Mouse (Mus musculus): ENCODE measurements around the gene Catsper3.

The Catsper3 gene

DNA sequence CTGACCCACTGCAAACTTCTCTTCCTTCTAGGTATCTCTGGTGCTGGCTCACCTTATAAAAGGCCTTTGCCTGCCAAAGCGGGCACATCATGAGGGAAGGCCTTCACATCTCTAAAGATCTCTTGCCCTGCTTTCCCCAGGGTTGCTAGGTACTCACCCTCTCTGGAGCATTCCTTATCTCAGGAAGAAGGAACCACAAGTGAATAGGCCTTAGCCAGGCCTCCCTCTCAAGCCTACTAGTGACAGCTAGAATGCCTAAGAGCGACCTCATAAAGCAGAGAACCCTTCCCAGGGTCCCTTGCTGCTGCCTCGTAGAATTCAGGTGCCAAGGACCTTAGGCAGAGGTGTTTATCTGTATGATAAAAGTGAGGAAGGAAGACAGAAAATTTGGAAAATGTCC lies at the start of gene Catsper3:
Catsper3 (plus strand) TSS at position 301 of the 400 bp plus-strand sequence.
- no peak for DNase-seq (ENCODE audit: low read depth, low spot score)

DNA sequence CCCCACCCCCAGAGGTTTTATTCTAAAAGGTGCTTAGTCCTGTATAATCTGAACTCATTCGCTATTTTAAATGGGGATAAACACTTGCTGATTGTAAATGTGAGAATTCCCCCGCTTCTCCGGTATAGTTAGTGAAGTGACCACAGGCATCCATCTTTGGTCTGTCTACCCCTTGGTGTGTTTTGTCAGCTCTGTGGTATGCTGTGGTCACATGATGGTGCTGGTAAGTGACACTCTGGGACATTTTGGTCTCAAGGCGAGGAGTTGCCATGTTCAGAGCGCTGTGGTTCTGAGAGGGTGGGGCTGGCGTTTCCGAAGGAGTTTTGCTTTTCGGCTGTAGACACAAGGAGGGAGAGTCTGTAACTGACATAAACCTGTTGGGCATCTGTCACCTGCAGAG lies 46.5 kb upstream of the Catsper3 start:
- DNase-seq (ENCODE audit: low read depth, low spot score): no peak

DNA sequence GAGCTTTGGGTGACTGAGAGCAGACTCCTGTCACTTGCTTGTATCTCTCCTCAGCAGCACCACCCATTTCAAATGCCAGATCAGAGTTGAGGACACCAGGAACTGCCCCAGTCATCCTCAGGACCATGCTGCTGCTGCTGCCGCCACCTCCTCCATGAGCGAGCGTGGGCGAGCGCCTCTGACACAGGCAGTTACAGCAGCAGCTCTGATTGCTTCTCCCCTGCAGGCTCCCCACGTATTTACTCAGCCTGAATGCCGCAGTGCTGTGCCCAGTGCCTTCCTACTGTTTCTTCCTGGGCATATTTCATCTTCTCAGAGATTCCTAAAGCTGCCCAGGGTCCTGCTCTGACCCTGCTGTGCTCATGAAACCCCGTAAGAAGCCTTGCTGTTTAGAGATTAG lies 42.1 kb upstream of the Catsper3 start:
- DNase-seq (ENCODE audit: low read depth, low spot score): no peak

DNA sequence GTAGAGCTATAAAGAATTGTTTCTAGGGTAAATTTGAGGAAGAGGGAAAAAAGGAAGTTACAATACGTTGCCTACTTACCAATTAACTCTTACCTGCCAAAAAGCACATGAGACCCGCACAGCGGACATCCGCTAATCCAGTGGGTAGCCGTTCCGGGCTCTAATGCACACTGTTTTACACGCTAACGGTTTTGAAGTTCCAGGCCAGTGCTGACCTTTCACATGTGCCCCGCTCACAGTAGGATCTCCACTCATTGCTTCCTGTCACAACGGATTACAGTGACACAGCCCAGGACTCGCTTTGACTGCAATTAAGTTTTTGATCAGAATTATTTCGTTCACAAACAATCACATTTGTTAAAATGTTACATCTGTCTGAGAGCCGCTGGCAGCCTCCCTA lies 30.0 kb upstream of the Catsper3 start:
- no peak for DNase-seq (ENCODE audit: low read depth, low spot score)

DNA sequence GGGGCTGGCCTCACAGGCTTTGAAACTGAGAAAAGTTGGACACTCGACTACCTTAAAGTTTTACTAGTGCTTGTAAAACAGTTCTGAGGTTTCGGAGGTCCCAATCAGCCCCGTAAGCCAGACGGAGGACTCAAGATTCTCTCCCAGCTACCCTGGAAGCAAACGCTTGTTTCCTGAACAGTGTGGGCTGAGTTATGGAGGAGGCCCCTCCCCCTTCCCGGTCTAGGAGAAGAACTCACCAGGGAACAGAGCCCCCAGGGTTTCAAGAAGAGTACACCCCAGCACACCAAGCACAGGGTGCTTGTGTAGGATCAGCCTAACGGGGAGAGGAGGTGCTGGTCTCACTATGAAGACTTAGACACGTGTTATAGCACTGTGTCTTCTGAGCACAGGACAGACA lies 27.6 kb upstream of the Catsper3 start:
- DNase-seq (ENCODE audit: low read depth, low spot score): no peak

DNA sequence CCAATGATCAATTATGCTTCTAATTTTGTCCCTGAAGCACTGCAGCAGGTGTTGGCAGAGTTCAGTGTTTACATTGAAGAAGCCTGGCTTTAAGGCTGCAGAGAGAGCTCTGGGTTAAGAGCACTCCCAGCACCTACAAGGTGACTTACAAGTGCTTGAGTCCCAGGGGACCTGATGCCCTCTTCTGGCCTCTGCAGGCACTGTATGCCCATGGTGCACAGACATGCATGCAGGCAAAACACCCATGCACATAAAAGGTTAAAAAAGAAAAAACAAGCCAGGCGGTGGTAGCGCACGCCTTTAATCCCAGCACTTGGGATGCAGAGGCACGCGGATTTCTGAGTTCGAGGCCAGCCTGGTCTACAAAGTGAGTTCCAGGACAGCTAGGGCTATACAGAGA lies 26.7 kb upstream of the Catsper3 start:
- DNase-seq (ENCODE audit: low read depth, low spot score): no peak

DNA sequence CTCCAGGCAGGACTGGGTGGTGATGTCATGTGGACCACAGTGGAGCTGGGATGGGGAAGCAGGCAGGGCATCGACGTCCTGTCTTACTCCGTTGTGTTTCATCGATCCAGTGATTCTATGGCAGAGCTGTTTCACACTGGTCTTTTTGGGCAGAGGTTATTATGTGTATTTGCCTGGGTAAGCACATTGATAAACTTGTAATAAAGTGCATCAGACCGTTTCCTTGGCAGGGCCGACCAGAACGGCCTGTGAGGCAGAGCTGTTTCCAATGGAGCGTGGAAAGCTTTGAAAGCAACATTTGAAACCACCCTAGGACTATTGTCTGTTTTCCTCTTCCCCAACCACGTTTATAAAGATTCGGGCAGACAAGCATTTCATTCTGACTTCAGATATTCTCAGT lies 23.8 kb upstream of the Catsper3 start:
- no peak for DNase-seq (ENCODE audit: low read depth, low spot score)

DNA sequence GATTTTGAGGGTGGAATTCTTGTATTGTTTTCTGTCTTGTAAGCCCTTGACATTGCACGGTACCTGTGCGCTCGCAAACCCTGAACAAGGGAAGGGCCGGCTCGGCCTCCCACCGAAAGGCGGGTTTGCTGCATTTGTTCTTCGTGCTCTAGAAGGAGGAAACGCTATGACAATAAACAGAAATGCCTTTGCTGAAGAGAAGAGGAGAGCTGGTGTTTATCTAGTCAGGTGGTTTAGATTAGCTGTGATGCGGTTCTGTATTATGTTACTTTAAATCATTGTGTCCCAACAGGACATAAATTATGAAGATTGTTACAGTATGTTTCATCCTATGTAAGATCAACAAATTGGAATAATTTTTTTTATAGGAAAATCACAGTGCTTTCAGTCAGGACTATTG lies 22.9 kb upstream of the Catsper3 start:
- no peak for DNase-seq (ENCODE audit: low read depth, low spot score)

DNA sequence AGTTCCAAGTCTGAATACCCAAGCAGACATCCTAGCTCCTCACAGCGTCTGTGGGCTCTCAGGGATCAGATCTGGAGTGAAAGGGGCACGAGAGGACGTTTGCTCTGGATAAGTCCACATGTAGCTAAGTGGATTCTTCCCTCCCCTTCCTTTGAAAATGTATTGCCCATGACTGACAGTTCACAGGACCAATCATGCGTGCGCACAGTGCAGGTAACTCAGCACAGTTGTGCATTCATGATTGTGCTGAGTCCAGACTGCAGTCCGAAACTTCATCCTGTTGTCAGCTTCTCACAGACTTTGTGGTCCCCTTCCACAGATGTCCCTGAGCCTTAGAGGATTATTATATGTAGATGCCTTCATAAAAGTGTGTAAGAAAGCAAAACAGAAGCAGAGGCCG lies 10.0 kb upstream of the Catsper3 start:
- no peak for DNase-seq (ENCODE audit: low read depth, low spot score)

DNA sequence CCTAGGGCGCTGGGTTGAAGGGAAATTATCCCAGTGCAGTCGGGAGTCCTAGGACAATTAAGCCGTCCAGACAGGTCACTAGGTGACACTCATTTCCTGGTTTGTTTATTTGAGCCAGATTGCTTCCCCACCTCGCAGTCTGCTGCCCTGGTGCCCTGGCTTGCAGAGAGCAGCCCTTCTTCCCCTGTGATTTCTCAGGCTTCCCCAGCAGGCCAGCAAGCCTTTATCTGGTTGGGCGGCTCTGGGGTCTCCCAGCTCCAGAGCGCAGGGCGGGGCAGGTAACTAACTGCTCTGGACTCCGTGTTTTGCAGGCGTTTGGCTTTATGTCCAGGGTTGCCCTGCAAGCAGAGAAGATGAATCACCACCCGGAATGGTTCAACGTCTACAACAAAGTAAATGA lies 9.3 kb upstream of the Catsper3 start:
- DNase-seq (ENCODE audit: low read depth, low spot score): no peak

DNA sequence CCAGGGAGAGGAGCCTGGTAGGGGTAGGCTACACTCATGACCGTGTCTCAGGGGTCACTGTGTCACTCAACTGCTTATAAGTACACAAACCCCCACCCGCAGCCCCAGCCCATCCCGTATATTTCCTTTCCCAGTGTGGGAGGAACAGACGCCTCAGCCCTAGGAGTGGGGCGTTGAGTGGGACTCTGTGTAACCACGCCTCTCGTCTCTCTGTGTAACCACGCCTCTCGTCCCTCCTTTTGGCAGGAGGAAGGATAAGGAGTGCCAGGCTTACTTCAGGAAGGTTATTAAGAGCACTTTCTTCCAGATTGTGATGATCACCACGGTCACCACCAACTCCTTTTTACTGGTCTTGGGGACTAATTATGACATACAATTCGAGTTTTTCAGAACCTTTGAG lies 1.8 kb downstream of the Catsper3 start:
- no peak for DNase-seq (ENCODE audit: low read depth, low spot score)

DNA sequence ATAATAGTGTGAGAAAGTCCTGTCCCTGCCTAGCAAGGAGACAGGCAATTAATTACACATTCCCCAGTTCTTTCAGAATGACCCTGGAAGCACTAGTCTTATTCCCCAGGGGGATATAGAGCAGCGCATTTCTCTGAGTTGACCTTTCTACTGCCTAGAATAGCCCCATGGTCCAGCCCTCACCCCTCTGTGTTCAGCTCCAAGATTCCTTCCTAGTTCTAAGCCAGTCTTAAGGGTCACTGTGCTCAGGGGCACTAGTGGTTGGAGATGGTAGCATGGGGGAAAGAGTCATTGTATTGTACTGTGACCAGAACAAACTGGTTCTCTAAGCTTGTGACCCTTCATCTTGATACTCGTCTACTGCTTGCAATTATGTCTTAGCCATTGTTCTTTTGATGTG lies 16.9 kb downstream of the Catsper3 start:
- DNase-seq (ENCODE audit: low read depth, low spot score): no peak

DNA sequence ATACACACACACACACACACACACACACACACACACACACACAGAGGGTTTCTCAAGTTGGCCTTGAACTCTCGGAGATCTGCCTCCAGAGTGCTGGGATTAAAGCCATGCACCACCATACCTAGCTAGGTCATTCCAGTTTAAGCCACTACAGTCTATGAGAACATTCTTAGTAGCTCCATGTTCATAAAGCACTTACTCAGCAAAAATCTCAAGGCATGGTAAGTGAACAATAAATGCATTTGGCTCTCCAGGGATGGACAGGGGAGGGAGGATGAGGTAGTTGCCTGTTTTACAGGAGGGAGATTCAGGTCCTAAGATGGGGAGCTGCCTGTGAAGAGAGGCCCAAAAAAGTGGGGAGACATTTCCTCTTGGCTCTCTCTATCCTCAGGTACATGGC lies 19.6 kb downstream of the Catsper3 start:
- no peak for DNase-seq (ENCODE audit: low read depth, low spot score)

DNA sequence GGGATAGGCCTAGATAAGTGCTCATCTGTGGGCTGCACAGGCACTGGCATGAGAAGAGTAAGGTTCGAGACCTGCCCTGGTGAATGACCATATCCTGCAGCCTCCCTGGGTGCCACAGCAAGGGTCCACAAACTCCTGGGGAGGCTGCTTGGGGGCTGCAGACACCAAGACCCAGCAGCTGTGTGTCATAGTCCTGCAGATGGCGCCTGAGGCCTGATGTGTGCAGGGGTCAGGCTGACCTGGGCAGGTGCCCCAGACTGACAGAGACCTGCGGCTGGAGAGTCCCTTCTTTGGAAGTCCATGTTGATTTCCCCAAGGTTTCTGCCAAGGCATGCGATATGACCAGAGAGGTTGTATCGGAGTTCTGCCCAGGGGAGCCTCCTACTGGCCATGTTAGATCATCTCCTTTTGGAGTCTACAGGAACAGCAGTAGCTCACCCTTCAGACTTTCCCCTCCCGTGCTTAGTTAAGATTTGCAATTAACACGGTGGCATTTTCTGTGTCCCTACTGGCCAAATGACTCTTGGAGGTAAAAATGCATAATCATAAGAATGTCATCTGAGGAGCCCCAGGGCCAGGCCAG lies 24.8 kb downstream of the Catsper3 start:
- no peak for DNase-seq (ENCODE audit: low read depth, low spot score)

DNA sequence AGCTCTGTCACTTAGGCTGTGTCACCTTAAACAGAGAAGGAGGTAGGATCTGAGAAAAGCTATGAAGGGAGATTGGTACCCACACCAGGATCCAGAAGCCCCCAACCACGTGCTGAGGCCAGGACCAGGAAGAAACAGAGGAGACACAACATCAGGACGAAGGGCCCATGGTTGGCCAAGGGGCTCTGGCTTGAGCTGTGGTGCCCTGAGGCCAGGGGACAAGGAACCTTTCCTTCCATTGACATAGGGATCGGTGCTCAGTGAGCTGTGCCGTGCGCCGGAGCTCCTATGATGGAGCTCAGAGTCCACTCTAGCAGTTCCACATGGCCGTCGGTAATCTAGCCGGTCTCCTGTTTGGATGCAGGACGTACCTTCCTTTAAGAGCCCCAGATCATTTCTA lies 25.3 kb downstream of the Catsper3 start:
- DNase-seq (ENCODE audit: low read depth, low spot score): no peak

DNA sequence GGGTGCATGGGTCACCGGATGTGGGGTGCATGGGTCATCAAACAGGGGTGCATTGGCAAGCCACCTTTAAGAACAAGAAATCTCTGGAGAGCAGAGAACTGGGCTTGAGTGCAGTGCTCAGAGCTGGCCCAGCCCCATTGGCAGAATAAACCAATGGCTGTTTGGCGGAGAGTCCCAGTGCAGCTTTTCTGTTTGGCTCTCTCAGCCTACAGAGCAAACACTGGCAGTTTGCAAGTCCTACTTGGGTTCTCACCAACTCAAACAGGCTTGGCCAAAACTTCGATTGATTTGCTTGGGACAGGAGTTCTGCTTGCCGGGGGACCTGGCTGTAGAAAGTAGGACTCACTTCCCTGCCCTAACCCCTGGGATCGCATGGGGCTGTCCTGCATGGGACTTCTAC lies 26.6 kb downstream of the Catsper3 start:
- no peak for DNase-seq (ENCODE audit: low read depth, low spot score)

DNA sequence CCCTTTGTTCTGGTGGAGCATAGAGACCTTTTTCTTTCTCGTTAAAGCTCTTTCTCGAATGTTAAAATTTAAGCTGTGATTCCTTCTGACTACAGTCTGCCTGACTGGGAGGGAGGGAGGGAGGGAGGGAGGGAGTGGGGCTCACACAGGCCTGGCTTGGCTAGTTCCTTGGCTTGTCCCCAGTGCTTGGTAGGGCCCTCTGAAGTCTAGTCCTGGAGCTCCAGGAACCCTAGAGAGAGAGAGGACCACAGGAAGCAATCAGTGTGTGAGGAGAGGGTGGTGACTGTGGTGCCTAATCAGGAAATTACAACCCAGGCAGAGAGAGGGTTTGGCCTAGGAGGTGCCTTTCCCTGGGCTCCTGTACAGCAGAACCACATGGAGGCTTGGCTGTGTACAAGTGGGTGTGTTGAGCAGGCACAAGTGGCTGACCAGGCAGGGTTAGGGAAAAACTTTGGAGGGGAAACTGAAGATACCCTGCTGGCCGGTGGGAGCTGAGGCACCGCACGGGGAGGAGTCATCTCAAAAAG lies 29.2 kb downstream of the Catsper3 start:
- no peak for DNase-seq (ENCODE audit: low read depth, low spot score)

DNA sequence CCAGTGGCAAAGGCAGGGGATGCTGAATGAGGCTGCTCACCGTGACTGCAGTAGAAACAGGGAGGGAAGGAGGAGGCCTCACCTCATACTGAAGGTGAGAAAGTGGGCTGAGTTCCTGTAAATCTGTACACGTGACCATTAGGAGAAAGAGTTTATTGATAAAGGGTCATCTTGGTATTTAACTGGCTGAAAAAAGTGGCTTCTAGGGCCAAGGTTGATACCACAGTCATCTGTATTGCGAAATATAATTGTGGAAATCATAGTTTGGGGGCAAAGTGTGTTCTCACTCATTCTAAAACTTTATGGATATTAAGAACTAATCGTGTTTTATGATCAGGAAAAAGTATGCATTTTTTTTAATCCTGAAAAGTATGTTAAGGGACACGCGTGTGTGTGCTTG lies 30.5 kb downstream of the Catsper3 start:
- DNase-seq (ENCODE audit: low read depth, low spot score): no peak

DNA sequence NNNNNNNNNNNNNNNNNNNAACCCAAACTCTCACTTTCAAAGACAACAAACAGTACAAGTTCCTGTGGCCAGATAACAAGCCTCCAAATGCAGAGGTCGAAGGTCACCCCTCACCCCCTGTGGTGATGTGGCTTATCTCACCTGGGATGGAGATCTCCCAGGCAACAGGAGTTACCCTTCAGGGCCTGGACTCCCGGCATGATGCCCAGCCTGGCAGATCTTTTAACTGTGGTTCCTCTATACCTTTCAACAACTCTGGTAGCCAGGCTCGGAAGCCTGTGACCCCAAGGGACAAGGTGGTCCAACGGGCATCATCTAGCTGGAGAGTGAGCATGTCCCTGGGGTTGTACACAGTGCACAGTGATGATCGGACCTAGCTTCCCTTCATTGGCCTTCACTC lies 38.1 kb downstream of the Catsper3 start:
- no peak for DNase-seq (ENCODE audit: low read depth, low spot score)

DNA sequence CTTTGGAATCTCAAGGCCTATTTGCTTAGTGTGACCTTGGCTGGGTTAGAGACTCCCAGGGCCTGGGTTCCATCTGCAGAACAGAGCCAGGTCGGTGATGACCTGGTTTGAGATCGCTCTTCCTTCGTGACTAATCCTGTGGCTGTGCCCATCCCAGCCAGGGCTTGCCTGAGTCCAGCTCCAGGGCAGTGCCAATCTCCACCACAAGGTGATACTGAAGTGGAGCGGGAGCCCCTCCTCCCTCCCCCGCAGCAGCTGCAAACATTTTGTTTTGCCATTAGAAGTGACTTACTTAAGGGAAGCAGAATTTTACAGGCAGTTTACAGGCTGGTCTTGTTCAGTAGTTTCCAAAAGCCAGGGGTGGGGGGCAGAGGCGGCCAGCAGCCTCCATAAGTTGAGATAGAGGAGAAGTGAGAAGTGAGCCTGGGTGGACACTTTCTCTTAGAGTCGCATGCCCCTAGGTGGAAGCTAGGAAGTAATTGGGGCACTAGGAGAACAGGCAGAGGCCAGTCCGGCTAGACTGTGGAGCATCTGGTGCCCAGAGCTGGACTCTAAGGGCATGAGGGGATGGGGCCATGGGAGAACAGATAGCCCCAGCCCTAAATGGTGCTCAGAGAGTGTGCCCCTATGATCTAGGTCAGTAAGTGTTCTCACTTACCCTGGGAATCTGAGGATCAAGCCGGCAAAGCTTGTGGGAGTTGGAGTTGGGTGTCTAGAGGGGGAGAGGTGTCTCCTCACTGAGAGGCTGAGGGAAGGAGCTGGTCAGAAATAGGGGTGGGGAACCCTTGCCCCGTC lies 40.0 kb downstream of the Catsper3 start:
- no peak for DNase-seq (ENCODE audit: low read depth, low spot score)

DNA sequence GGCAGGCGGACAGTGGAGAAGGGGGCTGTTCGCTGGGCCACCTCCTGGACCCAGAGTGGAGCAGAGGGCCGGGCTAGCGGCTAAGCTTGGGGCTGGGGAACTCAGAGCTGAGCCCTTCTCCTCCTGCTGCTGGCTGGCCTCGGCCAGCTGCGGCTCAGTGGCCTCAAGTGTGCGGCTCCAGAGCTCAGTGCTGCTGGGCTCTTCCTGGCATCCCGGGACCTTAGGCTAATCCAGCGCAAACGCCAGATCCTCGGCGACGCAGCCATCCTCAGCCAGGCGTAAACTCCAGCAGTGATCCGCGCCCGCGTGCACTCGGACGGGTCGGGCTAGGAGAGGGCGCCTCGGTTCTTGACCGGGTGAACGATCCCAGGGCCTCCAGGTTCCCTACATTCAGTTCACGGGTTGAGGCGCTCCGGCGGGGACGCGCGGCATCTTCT lies 40.9 kb downstream of the Catsper3 start:
- no peak for DNase-seq (ENCODE audit: low read depth, low spot score)

DNA sequence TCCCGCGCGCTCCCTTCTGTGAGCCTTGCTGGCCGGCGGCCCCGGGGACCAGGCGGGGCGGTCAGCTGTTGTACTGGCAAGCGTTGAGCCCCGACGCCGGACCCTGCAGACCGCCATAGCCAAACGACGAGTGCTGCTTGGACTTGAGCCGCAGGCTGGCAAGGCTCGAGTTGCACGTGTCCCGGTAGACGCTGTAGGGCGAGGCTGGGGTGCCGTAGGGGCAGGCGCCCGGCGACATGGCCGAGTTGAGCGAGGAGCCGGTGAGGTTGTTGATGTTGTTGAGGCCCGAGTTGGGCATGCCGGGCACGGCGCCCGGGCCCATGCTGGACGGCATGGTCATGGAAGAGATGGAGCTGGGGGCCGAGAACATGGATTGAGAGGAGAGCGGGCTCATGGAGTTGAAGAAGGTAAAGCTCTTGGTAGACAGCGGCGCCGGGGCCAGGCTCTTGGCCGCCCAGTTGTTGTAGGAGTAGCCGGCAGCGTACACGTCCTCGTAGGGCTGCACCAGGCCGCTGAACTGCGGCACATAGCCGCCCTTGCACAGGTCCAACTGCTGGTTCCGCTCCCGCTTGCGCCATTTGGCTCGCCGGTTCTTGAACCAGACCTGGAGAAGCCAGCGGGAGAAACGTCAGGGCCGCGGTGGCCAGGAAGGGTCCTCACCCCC lies 41.8 kb downstream of the Catsper3 start:
- no peak for DNase-seq (ENCODE audit: low read depth, low spot score)

All from c-Kit-negative CD71-positive TER-119-positive erythroid progenitor cells, embryonic 14.5 days (primary cell).